Mouse (Mus musculus) midbrain, embryonic 10.5 days (tissue): ENCODE results near the gene Spryd3. TPM values are rescaled to one million over a fixed set of nuclear protein-coding genes. Genes with fewer than 3 reads are reported as not detected.

Experiments used
- polyA plus RNA-seq: library from polyadenylated mRNA; unstranded; fragments of >200 nt; fragmentation: Nextera tagmentation; extraction: Ambion mirVana; gene quantifications from 2 replicates; pipeline ENCODE4 v1.2.1, GENCODE M21; 2016

Spryd3 gene
- polyA plus RNA-seq, 1 experiment from 2014 or later, result 13.7 TPM

Other genes starting within 250 kb of the Spryd3 start
- gene Krt76, start 243.3 kb downstream of the Spryd3 start, polyA plus RNA-seq, result not detected in 2 replicates
- not detected in 2 replicates for gene Krt4, start 211.5 kb downstream of the Spryd3 start, polyA plus RNA-seq
- 0.07 and 0.20 TPM in 2 replicates for gene Krt79, start 195.9 kb downstream of the Spryd3 start, polyA plus RNA-seq
- gene Krt78, start 181.9 kb downstream of the Spryd3 start, polyA plus RNA-seq, result not detected in 2 replicates
- gene Krt8, start 131.8 kb downstream of the Spryd3 start, polyA plus RNA-seq, result 18.5 and 21.9 TPM in 2 replicates
- gene Krt18, start 108.1 kb downstream of the Spryd3 start, polyA plus RNA-seq, result 11.4 and 21.0 TPM in 2 replicates
- 113 and 125 TPM in 2 replicates for gene Eif4b, start 62.5 kb downstream of the Spryd3 start, polyA plus RNA-seq
- 8.9 and 9.4 TPM in 2 replicates for gene Tns2, start 35.8 kb downstream of the Spryd3 start, polyA plus RNA-seq
- 0.32 and 0.38 TPM in 2 replicates for gene Igfbp6, start 8.1 kb upstream of the Spryd3 start, polyA plus RNA-seq
- 0.14 and 0.20 TPM in 2 replicates for gene Soat2, start 14.3 kb upstream of the Spryd3 start, polyA plus RNA-seq
- gene Zfp740, start 67.0 kb upstream of the Spryd3 start, polyA plus RNA-seq, result 63.0 and 72.4 TPM in 2 replicates
- gene Csad, start 68.5 kb upstream of the Spryd3 start, polyA plus RNA-seq, result 32.8 and 38.8 TPM in 2 replicates
- gene Itgb7, start 95.7 kb upstream of the Spryd3 start, polyA plus RNA-seq, result 0.31 and 0.56 TPM in 2 replicates
- 14.3 and 16.2 TPM in 2 replicates for gene Rarg, start 121.3 kb upstream of the Spryd3 start, polyA plus RNA-seq
- 0.35 and 0.41 TPM in 2 replicates for gene Gm9918, start 134.3 kb upstream of the Spryd3 start, polyA plus RNA-seq
- gene Mfsd5, start 143.2 kb upstream of the Spryd3 start, polyA plus RNA-seq, result 59.2 and 63.2 TPM in 2 replicates
- 47.4 and 54.4 TPM in 2 replicates for gene Espl1, start 160.0 kb upstream of the Spryd3 start, polyA plus RNA-seq
- gene Pfdn5, start 189.9 kb upstream of the Spryd3 start, polyA plus RNA-seq, result 335 and 345 TPM in 2 replicates
- 125 and 134 TPM in 2 replicates for gene Myg1, start 195.5 kb upstream of the Spryd3 start, polyA plus RNA-seq
- gene Aaas, start 214.5 kb upstream of the Spryd3 start, polyA plus RNA-seq, result 115 and 128 TPM in 2 replicates
- gene Sp7, start 230.9 kb upstream of the Spryd3 start, polyA plus RNA-seq, result 0.59 and 0.66 TPM in 2 replicates